Mouse (Mus musculus) liver, embryonic 16.5 days (tissue): ENCODE results near the gene Krtap4-16. TPM values are rescaled to one million over a fixed set of nuclear protein-coding genes. Genes with fewer than 3 reads are reported as not detected.
"Not testable (repeated sequence)": the region's sequence is repeated elsewhere in the genome, so short reads cannot be mapped to it uniquely, and the experiment has no call there.

Experiments
- ATAC-seq: fragments of 200-750 bp; cut with Nextera tagmentation; 2 replicates; pipeline ENCODE4 v1.8.0; 2017; ENCODE audit warnings: low read depth, mild to moderate bottlenecking, moderate number of reproducible peaks, moderate library complexity
- H3K27ac ChIP-seq: fragments of 300-500 bp; sonication (generic); 2 replicates; pipeline ENCODE4 v1.5.1; 2014; ENCODE audit warnings: mild to moderate bottlenecking, low read length
- H3K27me3 ChIP-seq: fragments of 300-500 bp; sonication (generic); 2 replicates; pipeline ENCODE4 v1.6.1; 2014; ENCODE audit warnings: low read depth, low read length, mixed read lengths; ENCODE audit not compliant: control insufficient read depth, insufficient read depth
- H3K36me3 ChIP-seq: fragments of 300-500 bp; sonication (generic); 2 replicates; pipeline ENCODE4 v1.6.1; 2014; ENCODE audit warnings: mild to moderate bottlenecking; ENCODE audit not compliant: control insufficient read depth, insufficient read depth
- H3K4me1 ChIP-seq: fragments of 300-500 bp; sonication (generic); 2 replicates; pipeline ENCODE4 v1.6.1; 2014; ENCODE audit warnings: low read depth, low read length, mixed read lengths; ENCODE audit not compliant: control insufficient read depth
- H3K4me2 ChIP-seq: fragments of 300-500 bp; sonication (generic); 2 replicates; pipeline ENCODE4 v1.6.1; 2014; ENCODE audit warnings: low read depth, low read length, mixed read lengths
- H3K4me3 ChIP-seq: fragments of 300-500 bp; sonication (generic); 2 replicates; pipeline ENCODE4 v1.5.1; 2014; ENCODE audit warnings: low read depth, mild to moderate bottlenecking, low read length
- H3K9ac ChIP-seq: fragments of 300-500 bp; sonication (generic); 2 replicates; pipeline ENCODE4 v1.6.1; 2014; ENCODE audit warnings: low read depth, low read length
- H3K9me3 ChIP-seq: fragments of 300-500 bp; sonication (generic); replicated peaks from 2 replicates; pipeline ENCODE4 v1.6.1; 2016; ENCODE audit warnings: low read length; ENCODE audit not compliant: control insufficient read depth
- WGBS: fragments of 180-500 bp; shearing (Covaris S2); extraction: QIAGEN DNeasy Blood & Tissue Kit; methylation state at CpG from one replicate; pipeline ENCODE4 v1.1.7; 2014; ENCODE audit not compliant: insufficient replicate concordance; 5-methylcytosine and 5-hydroxymethylcytosine counted together
- polyA plus RNA-seq: library from polyadenylated mRNA; unstranded; fragments of >200 nt; fragmentation: Nextera tagmentation; extraction: Ambion mirVana; gene quantifications from 2 replicates; pipeline ENCODE4 v1.2.1, GENCODE M21; 2015

Gene Krtap4-16
- polyA plus RNA-seq = not detected in 2 replicates

- no peak for ATAC-seq
- H3K9me3 ChIP-seq = no peaks in the 10 kb centered on the region
Measured at GRCm38 (mm10) chr11:99851508-99851907, at the start of gene Krtap4-16. Gene Krtap4-16 (minus strand): TSS chr11:99851608.

GRCm38 (mm10) chr11:99878887-99879286 is 27.5 kb upstream of the Krtap4-16 start, which contains the start of gene Gm11567:
Gene Gm11567 (plus strand): TSS chr11:99879187.
- H3K4me2 ChIP-seq, H3K4me1 ChIP-seq, H3K9ac ChIP-seq, H3K36me3 ChIP-seq, H3K27ac ChIP-seq, H3K4me3 ChIP-seq, H3K27me3 ChIP-seq, ATAC-seq, H3K9me3 ChIP-seq: not testable (repeated sequence)
- 19% methylated on average over 1 of the region's 1 CpGs for WGBS

More at GRCm38 (mm10) chr11:99851508-99851907, at the start of gene Krtap4-16:
- H3K4me1 ChIP-seq = no peaks in the 10 kb centered on the region
- H3K27me3 ChIP-seq = no peaks in the 10 kb centered on the region
- no peak within 1 kb of the TSS for H3K27ac ChIP-seq
- H3K9ac ChIP-seq = no peak within 1 kb of the TSS
- no peak within 1 kb of the TSS for H3K4me3 ChIP-seq
- no peaks in the 10 kb centered on the region for H3K36me3 ChIP-seq
- no peak within 1 kb of the TSS for H3K4me2 ChIP-seq

GRCm38 (mm10) chr11:99873089-99873488 is 21.7 kb upstream of the Krtap4-16 start, which contains the start of gene Krtap9-1:
Gene Krtap9-1 (plus strand): TSS chr11:99873389.
- H3K27me3 ChIP-seq, H3K36me3 ChIP-seq, ATAC-seq, H3K9ac ChIP-seq, H3K4me3 ChIP-seq, H3K27ac ChIP-seq, H3K9me3 ChIP-seq, H3K4me2 ChIP-seq, H3K4me1 ChIP-seq: not testable (repeated sequence)
- WGBS = 49% methylated on average over 1 of the region's 1 CpGs

- H3K27ac ChIP-seq, ATAC-seq, H3K27me3 ChIP-seq, H3K4me1 ChIP-seq, H3K36me3 ChIP-seq, H3K4me3 ChIP-seq, H3K9ac ChIP-seq, H3K4me2 ChIP-seq, H3K9me3 ChIP-seq: not testable (repeated sequence)
- WGBS = 39% methylated on average over 1 of the region's 1 CpGs
Measured at GRCm38 (mm10) chr11:99864176-99864575, 12.8 kb upstream of the Krtap4-16 start, which contains the start of gene Gm11559. Gene Gm11559 (plus strand): TSS chr11:99864476.

GRCm38 (mm10) chr11:99858761-99859160 is 7.4 kb upstream of the Krtap4-16 start:
- no peaks in the 10 kb centered on the region for H3K27me3 ChIP-seq

GRCm38 (mm10) chr11:99857617-99858016 is 6.2 kb upstream of the Krtap4-16 start, which contains the start of gene Gm11568:
Gene Gm11568 (plus strand): TSS chr11:99857917.
- 70% methylated on average over 2 of the region's 2 CpGs for WGBS
- Histone ChIP-seq H3K36me3 (no peaks in the 10 kb centered on the region), H3K4me3 (no peak within 1 kb of the TSS), H3K27me3 (no peaks in the 10 kb centered on the region), H3K4me2 (no peak within 1 kb of the TSS), H3K27ac (no peak within 1 kb of the TSS), H3K9me3 (no peaks in the 10 kb centered on the region), H3K4me1 (no peaks in the 10 kb centered on the region), H3K9ac (no peak within 1 kb of the TSS)
- ATAC-seq = no peak

More at GRCm38 (mm10) chr11:99858761-99859160, 7.4 kb upstream of the Krtap4-16 start:
- Histone ChIP-seq H3K4me1 (no peaks in the 10 kb centered on the region), H3K9me3 (no peaks in the 10 kb centered on the region), H3K27ac (no peak overlapping the region), H3K4me2 (no peak overlapping the region), H3K4me3 (no peak overlapping the region), H3K36me3 (no peaks in the 10 kb centered on the region), H3K9ac (no peak overlapping the region)
- WGBS = 53% methylated on average over 2 of the region's 2 CpGs
- no peak for ATAC-seq

GRCm38 (mm10) chr11:99854121-99854520 is 2.7 kb upstream of the Krtap4-16 start:
- no peak for ATAC-seq
- whole genome bisulfite sequencing = 52% methylated on average over 3 of the region's 3 CpGs
- no peaks in the 10 kb centered on the region for H3K9me3 ChIP-seq

GRCm38 (mm10) chr11:99846746-99847145 is 4.7 kb downstream of the Krtap4-16 start:
- Histone ChIP-seq H3K27ac (no peak overlapping the region), H3K9me3 (no peaks in the 10 kb centered on the region), H3K4me1 (no peaks in the 10 kb centered on the region), H3K27me3 (no peaks in the 10 kb centered on the region), H3K4me2 (no peak overlapping the region), H3K9ac (no peak overlapping the region), H3K36me3 (no peaks in the 10 kb centered on the region), H3K4me3 (no peak overlapping the region)
- ATAC-seq = no peak
- WGBS = 62% methylated on average over 2 of the region's 2 CpGs

More at GRCm38 (mm10) chr11:99854121-99854520, 2.7 kb upstream of the Krtap4-16 start:
- Histone ChIP-seq H3K27ac (no peak overlapping the region), H3K36me3 (no peaks in the 10 kb centered on the region), H3K4me1 (no peaks in the 10 kb centered on the region), H3K4me3 (no peak overlapping the region), H3K27me3 (no peaks in the 10 kb centered on the region), H3K4me2 (no peak overlapping the region), H3K9ac (no peak overlapping the region)

- Histone ChIP-seq H3K4me2 (no peak overlapping the region), H3K27me3 (no peaks in the 10 kb centered on the region), H3K4me3 (no peak overlapping the region), H3K27ac (no peak overlapping the region), H3K4me1 (no peaks in the 10 kb centered on the region), H3K9ac (no peak overlapping the region), H3K9me3 (no peaks in the 10 kb centered on the region), H3K36me3 (no peaks in the 10 kb centered on the region)
- ATAC-seq = no peak
- 58% methylated on average over 1 of the region's 1 CpGs for WGBS
Measured at GRCm38 (mm10) chr11:99842185-99842584, 9.2 kb downstream of the Krtap4-16 start.
